Mouse (Mus musculus) ES-E14 (cell line): ENCODE measurements around the gene Cebpa. TPM values are rescaled to one million over a fixed set of nuclear protein-coding genes. Genes with fewer than 3 reads are reported as not detected.
A peak's percentile ranks its signal among the peaks of the same experiment; 100 is the strongest.

ENCODE experiments used
- DNase-seq: peaks from one replicate; pipeline ENCODE4 v3.0.0-alpha.2; 2013; ENCODE audit warnings: low read depth, low spot score
- H3K27ac ChIP-seq: 2 replicates; pipeline ENCODE4 v1.5.1; 2012; ENCODE audit warnings: low read depth, mild to moderate bottlenecking, low read length, moderate library complexity, mixed read lengths; ENCODE audit not compliant: poor library complexity, insufficient read depth, severe bottlenecking
- H3K36me3 ChIP-seq: 2 replicates; pipeline ENCODE4 v1.6.1; 2012; ENCODE audit warnings: mild to moderate bottlenecking, low read length, moderate library complexity, mixed read lengths; ENCODE audit not compliant: control insufficient read depth, poor library complexity, insufficient read depth, severe bottlenecking
- H3K4me1 ChIP-seq, 2 experiments: fragments of 150-350 bp in 1 of 2; sonication (generic) in 1 of 2; 2 replicates each; pipeline ENCODE4 v1.6.1; 2012; ENCODE audit warnings: low read length in 2 of 2, mild to moderate bottlenecking in 1 of 2, mixed read lengths in 1 of 2; ENCODE audit not compliant: control insufficient read depth in 2 of 2, insufficient read depth in 2 of 2, poor library complexity in 1 of 2
- H3K4me3 ChIP-seq, 2 experiments: fragments of 150-350 bp in 1 of 2; sonication (generic) in 1 of 2; 2 replicates each; pipeline ENCODE4 v1.5.1; 2012; ENCODE audit warnings: low read length in 2 of 2, low read depth in 1 of 2, mild to moderate bottlenecking in 1 of 2, mixed read lengths in 1 of 2; ENCODE audit not compliant: insufficient read depth in 1 of 2, poor library complexity in 1 of 2, severe bottlenecking in 1 of 2
- H3K9ac ChIP-seq: 2 replicates; pipeline ENCODE4 v1.6.1; 2012; ENCODE audit warnings: low read depth, mild to moderate bottlenecking, low read length, mixed read lengths; ENCODE audit not compliant: poor library complexity, insufficient read depth, severe bottlenecking
- H3K9me3 ChIP-seq: fragments of 150-350 bp; sonication (generic); 2 replicates; pipeline ENCODE4 v1.6.1; 2012; ENCODE audit warnings: low read depth, mild to moderate bottlenecking, low read length; ENCODE audit not compliant: control insufficient read depth, insufficient read depth
- CHD2 ChIP-seq: IDR thresholded peaks from 2 replicates; pipeline ENCODE4 v1.6.1; 2014; ENCODE audit warnings: mild to moderate bottlenecking, low read depth, low read length, inconsistent platforms
- HCFC1 ChIP-seq: IDR thresholded peaks from 2 replicates; pipeline ENCODE4 v1.6.1; 2012; ENCODE audit warnings: low read length, inconsistent platforms, borderline replicate concordance; ENCODE audit not compliant: insufficient read depth
- MAFK ChIP-seq: IDR thresholded peaks from 2 replicates; pipeline ENCODE4 v1.6.1; 2014; ENCODE audit warnings: mild to moderate bottlenecking, low read depth, low read length, inconsistent platforms; ENCODE audit not compliant: insufficient read depth
- ZC3H11A ChIP-seq: IDR thresholded peaks from 2 replicates; pipeline ENCODE4 v1.6.1; 2012; ENCODE audit warnings: low read depth, mild to moderate bottlenecking, inconsistent platforms, low read length, borderline replicate concordance
- ZNF384 ChIP-seq: IDR thresholded peaks from 2 replicates; pipeline ENCODE4 v1.6.1; 2012; ENCODE audit warnings: low read depth, low read length, inconsistent platforms
- in situ Hi-C, 2 experiments: fragments of 600-800 bp; cut with MboI; formaldehyde crosslinking; loops; one replicate each; pipeline ENCODE4 v1.15.1; 2025; ENCODE audit warnings: low sequenced_read_pairs in 2 of 2, inconsistent platforms in 1 of 2; ENCODE audit not compliant: unreplicated experiment in 2 of 2
- total RNA-seq: library from RNA; depleted of rRNA; stranded (reverse); fragments of 300-350 nt; gene quantifications from 2 replicates; pipeline ENCODE4 v1.2.3, GENCODE M21; 2012

Cebpa gene
- total RNA-seq, 1 experiment = 2.5 TPM

DNA sequence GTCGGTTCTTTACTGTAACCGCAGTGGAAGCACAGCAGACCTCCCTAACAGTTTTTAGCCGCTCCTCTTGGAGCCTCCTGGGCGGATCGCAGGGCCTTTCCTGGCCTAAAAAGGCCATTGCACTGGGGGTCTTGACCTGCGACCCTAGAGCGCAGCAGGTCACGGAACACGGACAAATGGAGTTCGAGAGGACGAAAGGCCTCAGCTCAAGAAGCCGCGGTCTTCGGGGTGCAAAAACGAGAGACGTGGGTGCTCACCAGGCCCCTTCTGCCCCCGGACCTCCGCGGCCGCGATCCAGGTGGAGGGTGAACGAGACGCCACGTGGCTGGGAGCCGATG is 1.4 kb upstream of the Cebpa start:
- H3K27ac ChIP-seq = no peak overlapping the region
- no peak for TF ChIP-seq CHD2
- no peak for TF ChIP-seq ZNF384
- no peak for TF ChIP-seq HCFC1
- TF ChIP-seq ZC3H11A = no peak
- no peak for TF ChIP-seq MAFK
- peak overlapping the region; percentile 55; the same call in 1 of the 2 replicates for H3K9ac ChIP-seq
- in situ Hi-C loops = no loop called here
- H3K9me3 ChIP-seq = no peaks in the 10 kb centered on the region
- no peak for DNase-seq
- peaks cover 3 to 6% of the 10 kb centered on the region in 2 experiments; a peak in 1 of 4 replicates for H3K4me1 ChIP-seq
- H3K4me3 ChIP-seq = peak overlapping the region; percentile 52 to 64
- H3K36me3 ChIP-seq = no peaks in the 10 kb centered on the region

DNA sequence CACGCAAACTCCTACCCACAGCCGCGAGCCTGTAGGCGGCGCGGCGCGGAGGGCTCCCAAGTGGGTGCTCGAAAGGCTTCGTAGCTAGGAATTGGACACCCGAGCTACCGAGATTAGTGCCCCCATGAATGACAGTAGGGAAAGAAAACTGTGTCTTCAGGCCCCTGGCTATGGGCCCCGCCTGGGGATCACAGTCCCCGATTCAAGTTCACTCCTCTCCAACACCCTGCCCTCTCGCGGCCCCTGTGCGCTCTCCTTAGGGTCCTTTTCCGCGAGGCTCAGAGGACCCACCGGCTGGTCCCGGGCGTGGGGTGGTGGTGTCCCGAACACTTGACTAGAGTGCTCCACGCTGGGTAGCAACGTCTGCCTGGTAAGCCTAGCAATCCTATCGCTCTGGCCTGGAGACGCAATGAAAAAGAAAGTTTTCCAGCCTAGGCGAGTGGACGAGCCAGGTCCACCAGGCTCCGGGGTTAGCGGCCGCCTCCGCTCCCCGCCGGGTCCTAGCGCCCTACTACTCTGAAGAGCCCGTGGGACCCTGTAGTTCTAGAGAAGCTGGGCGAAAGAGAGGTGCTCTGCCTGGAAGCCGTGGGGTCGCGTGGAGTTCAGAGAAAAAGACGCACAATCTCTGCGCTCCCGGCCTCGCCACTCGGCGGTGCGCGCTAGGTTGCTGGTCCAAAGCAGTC is 853 bp upstream of the Cebpa start:
- DNase-seq = no peak
- no peaks in the 10 kb centered on the region for H3K9me3 ChIP-seq
- peaks cover 3 to 9% of the 10 kb centered on the region in 2 experiments; a peak in 1 of 4 replicates for H3K4me1 ChIP-seq
- in situ Hi-C loops = no loop called here
- peak overlapping the region; percentile 55 for H3K9ac ChIP-seq
- peak overlapping the region; percentile 52 to 64 for H3K4me3 ChIP-seq
- TF ChIP-seq HCFC1 (no peak), ZC3H11A (no peak), CHD2 (no peak), ZNF384 (no peak), MAFK (no peak)
- H3K36me3 ChIP-seq = no peaks in the 10 kb centered on the region
- H3K27ac ChIP-seq = no peak overlapping the region

DNA sequence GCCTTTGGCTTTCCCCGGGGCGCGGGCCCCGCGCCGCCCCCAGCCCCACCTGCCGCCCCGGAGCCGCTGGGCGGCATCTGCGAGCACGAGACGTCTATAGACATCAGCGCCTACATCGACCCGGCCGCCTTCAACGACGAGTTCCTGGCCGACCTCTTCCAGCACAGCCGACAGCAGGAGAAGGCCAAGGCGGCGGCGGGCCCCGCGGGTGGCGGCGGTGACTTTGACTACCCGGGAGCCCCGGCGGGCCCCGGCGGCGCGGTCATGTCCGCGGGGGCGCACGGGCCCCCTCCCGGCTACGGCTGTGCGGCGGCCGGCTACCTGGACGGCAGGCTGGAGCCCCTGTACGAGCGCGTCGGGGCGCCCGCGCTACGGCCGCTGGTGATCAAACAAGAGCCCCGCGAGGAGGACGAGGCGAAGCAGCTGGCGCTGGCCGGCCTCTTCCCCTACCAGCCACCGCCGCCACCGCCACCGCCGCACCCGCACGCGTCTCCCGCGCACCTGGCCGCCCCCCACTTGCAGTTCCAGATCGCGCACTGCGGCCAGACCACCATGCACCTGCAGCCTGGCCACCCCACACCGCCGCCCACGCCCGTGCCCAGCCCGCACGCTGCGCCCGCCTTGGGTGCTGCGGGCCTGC is 533 bp downstream of the Cebpa start:
- TF ChIP-seq MAFK (no peak), HCFC1 (no peak), CHD2 (no peak), ZNF384 (no peak), ZC3H11A (no peak)
- Histone ChIP-seq H3K36me3 (no peaks in the 10 kb centered on the region), H3K9me3 (no peaks in the 10 kb centered on the region), H3K27ac (no peak overlapping the region), H3K9ac (peak overlapping the region; percentile 29), H3K4me1 (peaks cover 3 to 9% of the 10 kb centered on the region in 2 experiments; a peak in 1 of 4 replicates), H3K4me3 (peak overlapping the region; percentile 27 to 64; a peak in 3 of 4 replicates)
- DNase-seq = no peak
- in situ Hi-C loops = no loop called here

DNA sequence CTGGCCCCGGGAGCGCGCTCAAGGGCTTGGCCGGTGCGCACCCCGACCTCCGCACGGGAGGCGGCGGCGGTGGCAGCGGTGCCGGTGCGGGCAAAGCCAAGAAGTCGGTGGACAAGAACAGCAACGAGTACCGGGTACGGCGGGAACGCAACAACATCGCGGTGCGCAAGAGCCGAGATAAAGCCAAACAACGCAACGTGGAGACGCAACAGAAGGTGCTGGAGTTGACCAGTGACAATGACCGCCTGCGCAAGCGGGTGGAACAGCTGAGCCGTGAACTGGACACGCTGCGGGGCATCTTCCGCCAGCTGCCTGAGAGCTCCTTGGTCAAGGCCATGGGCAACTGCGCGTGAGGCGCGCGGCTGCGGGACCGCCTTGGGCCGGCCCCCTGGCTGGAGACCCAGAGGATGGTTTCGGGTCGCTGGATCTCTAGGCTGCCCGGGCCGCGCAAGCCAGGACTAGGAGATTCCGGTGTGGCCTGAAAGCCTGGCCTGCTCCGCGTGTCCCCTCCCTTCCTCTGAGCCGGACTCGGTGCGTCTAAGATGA is 1.1 kb downstream of the Cebpa start:
- Histone ChIP-seq H3K27ac (no peak overlapping the region), H3K36me3 (no peaks in the 10 kb centered on the region), H3K9ac (peak overlapping the region; percentile 29), H3K4me3 (peak overlapping the region; percentile 27 to 64), H3K9me3 (no peaks in the 10 kb centered on the region), H3K4me1 (peaks cover 3 to 9% of the 10 kb centered on the region in 2 experiments; a peak in 1 of 4 replicates)
- in situ Hi-C loops = no loop called here
- no peak for DNase-seq
- TF ChIP-seq ZC3H11A (no peak), ZNF384 (no peak), CHD2 (no peak), HCFC1 (no peak), MAFK (no peak)
